Mouse (Mus musculus): ENCODE results near the gene Hpca. TPM values are rescaled to one million over a fixed set of nuclear protein-coding genes. Genes with fewer than 3 reads are reported as not detected.

Hpca gene
- polyA plus RNA-seq, 2 experiments, result 0.94 to 2.1 TPM

DNA sequence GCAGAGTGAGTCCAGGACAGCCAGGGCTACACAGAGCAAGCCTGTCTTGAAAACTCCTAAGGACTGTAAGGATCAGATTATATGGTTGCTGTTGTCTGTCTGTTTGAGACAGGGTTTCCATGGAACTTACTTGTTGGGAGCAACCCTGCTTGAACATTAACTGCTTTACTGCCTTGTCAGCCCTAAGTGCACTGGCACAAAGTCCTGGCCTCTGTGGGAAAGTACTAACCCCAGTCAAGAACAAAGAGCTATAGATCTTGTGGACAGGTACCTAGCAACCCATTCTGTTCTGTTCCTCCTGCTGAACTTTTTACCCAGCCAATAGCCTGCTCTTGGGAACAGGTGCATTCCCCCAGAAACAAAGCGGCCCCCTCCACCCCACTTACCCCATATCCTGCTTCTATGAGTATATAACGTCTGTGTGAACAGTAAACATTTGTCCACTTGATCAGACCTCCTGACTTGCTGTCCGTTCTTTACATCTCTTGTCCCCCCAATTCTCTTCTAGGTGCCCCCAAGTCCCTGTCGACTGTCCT, 29.5 kb upstream of the Hpca start:
- Histone ChIP-seq H3K27me3 (ENCODE audit: control insufficient read depth, insufficient read depth, low read length) (no peaks in the 10 kb centered on the region), H3K4me3 (replicated peaks; ENCODE audit: low read length) (no peak overlapping the region), H3K9ac (ENCODE audit: low read depth, low read length, severe bottlenecking) (no peak overlapping the region), H3K27ac (replicated peaks; ENCODE audit: low read depth, low read length) (no peak overlapping the region), H3K9me3 (ENCODE audit: control insufficient read depth, low read length) (no peaks in the 10 kb centered on the region), H3K4me2 (replicated peaks; ENCODE audit: low read depth, low read length, severe bottlenecking) (no peak overlapping the region), H3K4me1 (ENCODE audit: control insufficient read depth, insufficient read depth, low read length) (no peaks in the 10 kb centered on the region), H3K36me3 (ENCODE audit: control insufficient read depth, insufficient read depth, low read length) (peaks cover 74% of the 10 kb centered on the region)
- ATAC-seq (ENCODE audit: low FRiP score, low read depth) (no peak), DNase-seq (ENCODE audit: low spot score) (no peak)
- 91% methylated on average over 4 of the region's 4 CpGs for WGBS
- TF ChIP-seq POLR2A (IDR thresholded peaks at IDR 0.05; ENCODE audit: borderline replicate concordance, extremely low read depth, insufficient read depth, insufficient read length), result no peak

- 84% methylated on average over 1 of the region's 1 CpGs for WGBS
- TF ChIP-seq POLR2A (IDR thresholded peaks at IDR 0.05; ENCODE audit: borderline replicate concordance, extremely low read depth, insufficient read depth, insufficient read length), result no peak
Measured at GRCm38 (mm10) chr4:129149321-129149720, 27.5 kb upstream of the Hpca start.

DNA sequence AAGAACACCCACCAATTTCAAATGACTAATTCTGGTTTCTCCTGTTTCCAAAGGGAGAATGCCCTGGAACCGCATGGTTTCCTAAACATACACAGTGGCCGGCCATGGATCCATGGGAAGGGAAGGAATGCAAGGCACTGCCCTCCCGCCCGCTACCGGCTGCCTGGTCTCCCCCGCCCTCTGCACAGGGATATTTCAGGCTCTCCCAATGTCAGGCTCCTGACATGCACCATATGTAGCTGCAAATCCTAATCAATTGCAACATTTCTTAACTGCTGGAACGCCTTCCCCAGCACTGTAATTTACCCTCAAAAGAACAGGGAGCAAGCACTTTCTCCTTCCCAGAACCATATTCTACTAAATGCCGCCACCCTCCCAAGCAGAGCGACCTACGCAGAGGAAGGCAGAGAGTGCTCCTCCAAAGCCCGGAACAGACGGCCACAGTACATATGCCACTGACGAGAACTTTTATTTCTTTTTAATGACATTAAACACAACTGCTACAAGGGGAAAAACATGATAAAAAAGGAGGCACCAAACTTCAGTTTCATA, 25.8 kb upstream of the Hpca start:
- no peaks in the 10 kb centered on the region for H3K9me3 ChIP-seq (ENCODE audit: control insufficient read depth, low read length)
- ATAC-seq (ENCODE audit: low FRiP score, low read depth), result no peak
- no peak for TF ChIP-seq POLR2A (IDR thresholded peaks at IDR 0.05; ENCODE audit: borderline replicate concordance, extremely low read depth, insufficient read depth, insufficient read length)
- H3K4me1 ChIP-seq (ENCODE audit: control insufficient read depth, insufficient read depth, low read length), result peaks cover 6% of the 10 kb centered on the region; the same call in 1 of the 2 replicates
- no peak overlapping the region for H3K4me3 ChIP-seq (replicated peaks; ENCODE audit: low read length)
- H3K4me2 ChIP-seq (replicated peaks; ENCODE audit: low read depth, low read length, severe bottlenecking), result no peak overlapping the region
- H3K27ac ChIP-seq (replicated peaks; ENCODE audit: low read depth, low read length), result no peak overlapping the region
- 89% methylated on average over 13 of the region's 13 CpGs for WGBS
- no peak for DNase-seq (ENCODE audit: low spot score)
- no peaks in the 10 kb centered on the region for H3K27me3 ChIP-seq (ENCODE audit: control insufficient read depth, insufficient read depth, low read length)
- H3K9ac ChIP-seq (ENCODE audit: low read depth, low read length, severe bottlenecking), result no peak overlapping the region
- H3K36me3 ChIP-seq (ENCODE audit: control insufficient read depth, insufficient read depth, low read length), result peaks cover 50% of the 10 kb centered on the region

More at GRCm38 (mm10) chr4:129149321-129149720, 27.5 kb upstream of the Hpca start:
- H3K4me1 ChIP-seq (ENCODE audit: control insufficient read depth, insufficient read depth, low read length), result peaks cover 2% of the 10 kb centered on the region; the same call in 1 of the 2 replicates
- H3K36me3 ChIP-seq (ENCODE audit: control insufficient read depth, insufficient read depth, low read length), result peaks cover 60% of the 10 kb centered on the region
- H3K4me3 ChIP-seq (replicated peaks; ENCODE audit: low read length), result no peak overlapping the region
- no peak overlapping the region for H3K27ac ChIP-seq (replicated peaks; ENCODE audit: low read depth, low read length)
- no peak for DNase-seq (ENCODE audit: low spot score)
- no peak overlapping the region for H3K9ac ChIP-seq (ENCODE audit: low read depth, low read length, severe bottlenecking)
- H3K9me3 ChIP-seq (ENCODE audit: control insufficient read depth, low read length), result no peaks in the 10 kb centered on the region
- no peak for ATAC-seq (ENCODE audit: low FRiP score, low read depth)
- no peaks in the 10 kb centered on the region for H3K27me3 ChIP-seq (ENCODE audit: control insufficient read depth, insufficient read depth, low read length)
- no peak overlapping the region for H3K4me2 ChIP-seq (replicated peaks; ENCODE audit: low read depth, low read length, severe bottlenecking)

DNA sequence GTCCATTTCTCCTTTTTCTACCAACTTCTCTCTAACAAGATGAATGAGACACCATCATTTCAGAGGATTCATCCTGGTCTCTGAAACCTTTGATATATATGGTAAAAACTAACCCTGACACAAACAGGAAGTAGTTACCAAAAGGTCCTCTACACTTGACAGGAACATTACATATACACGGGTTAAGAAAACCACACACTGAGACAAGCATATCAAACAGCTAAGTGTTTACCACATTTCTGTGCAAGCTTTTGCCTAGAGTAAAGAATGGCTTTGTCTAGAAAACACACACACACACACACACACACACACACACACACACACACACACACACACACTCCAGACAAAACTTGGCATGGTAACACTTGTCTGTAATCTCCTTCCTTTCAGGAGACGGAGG, 24.6 kb upstream of the Hpca start:
- Histone ChIP-seq H3K4me3 (replicated peaks; ENCODE audit: low read length) (no peak overlapping the region), H3K27me3 (ENCODE audit: control insufficient read depth, insufficient read depth, low read length) (no peaks in the 10 kb centered on the region), H3K4me1 (ENCODE audit: control insufficient read depth, insufficient read depth, low read length) (peaks cover 12% of the 10 kb centered on the region; the same call in 1 of the 2 replicates), H3K9ac (ENCODE audit: low read depth, low read length, severe bottlenecking) (no peak overlapping the region), H3K4me2 (replicated peaks; ENCODE audit: low read depth, low read length, severe bottlenecking) (no peak overlapping the region), H3K36me3 (ENCODE audit: control insufficient read depth, insufficient read depth, low read length) (peaks cover 43% of the 10 kb centered on the region), H3K9me3 (ENCODE audit: control insufficient read depth, low read length) (no peaks in the 10 kb centered on the region), H3K27ac (replicated peaks; ENCODE audit: low read depth, low read length) (no peak overlapping the region)
- ATAC-seq (ENCODE audit: low FRiP score, low read depth) (no peak), DNase-seq (ENCODE audit: low spot score) (no peak)
- WGBS, result 65% methylated on average over 2 of the region's 2 CpGs
- TF ChIP-seq POLR2A (IDR thresholded peaks at IDR 0.05; ENCODE audit: borderline replicate concordance, extremely low read depth, insufficient read depth, insufficient read length), result no peak

DNA sequence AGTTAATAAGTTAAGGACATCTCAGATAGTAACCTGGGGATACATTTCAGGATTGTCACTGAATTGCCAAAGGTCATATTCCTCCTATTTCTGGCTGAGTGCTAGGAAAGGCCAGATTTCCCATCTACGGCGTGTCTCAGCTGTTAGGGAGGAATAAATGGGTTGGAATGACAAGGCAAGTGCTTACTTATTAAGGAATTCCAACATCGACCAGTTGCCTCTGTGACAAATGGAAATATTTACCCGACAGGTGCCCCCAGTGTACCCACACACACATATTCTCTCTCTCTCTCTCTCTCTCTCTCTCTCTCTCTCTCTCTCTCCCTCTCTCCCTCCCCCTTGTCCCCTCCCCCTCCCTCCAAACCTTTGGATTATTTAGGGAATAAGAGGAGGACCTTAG, 24.1 kb upstream of the Hpca start:
- no peaks in the 10 kb centered on the region for H3K27me3 ChIP-seq (ENCODE audit: control insufficient read depth, insufficient read depth, low read length)
- TF ChIP-seq POLR2A (IDR thresholded peaks at IDR 0.05; ENCODE audit: borderline replicate concordance, extremely low read depth, insufficient read depth, insufficient read length), result no peak
- H3K36me3 ChIP-seq (ENCODE audit: control insufficient read depth, insufficient read depth, low read length), result peaks cover 38% of the 10 kb centered on the region
- DNase-seq (ENCODE audit: low spot score) (no peak), ATAC-seq (ENCODE audit: low FRiP score, low read depth) (peak; percentile 27; the same call in 1 of the 2 replicates)
- H3K4me2 ChIP-seq (replicated peaks; ENCODE audit: low read depth, low read length, severe bottlenecking), result no peak overlapping the region
- no peak overlapping the region for H3K9ac ChIP-seq (ENCODE audit: low read depth, low read length, severe bottlenecking)
- 0 out of 2 replicates have a peak overlapping the region, but pooled peaks have one; percentile 45 for H3K27ac ChIP-seq (replicated peaks; ENCODE audit: low read depth, low read length)
- WGBS, result 82% methylated on average over 4 of the region's 4 CpGs
- peaks cover 12% of the 10 kb centered on the region; the same call in 1 of the 2 replicates for H3K4me1 ChIP-seq (ENCODE audit: control insufficient read depth, insufficient read depth, low read length)
- no peak overlapping the region for H3K4me3 ChIP-seq (replicated peaks; ENCODE audit: low read length)
- H3K9me3 ChIP-seq (ENCODE audit: control insufficient read depth, low read length), result no peaks in the 10 kb centered on the region
